Mouse (Mus musculus) thymus, adult 2 months (tissue): ENCODE measurements around the gene Nphp4.

ENCODE experiments used
- CTCF ChIP-seq: fragments of 200-500 bp; IDR thresholded peaks from 2 replicates; pipeline ENCODE4 v1.5.1; 2012; ENCODE audit warnings: mild to moderate bottlenecking, control low read depth, low read length, moderate library complexity, borderline replicate concordance; ENCODE audit not compliant: control insufficient read depth, poor library complexity, insufficient read depth; ENCODE audit errors: extremely low read depth
- POLR2A ChIP-seq: fragments of 200-500 bp; IDR thresholded peaks from 2 replicates; pipeline ENCODE4 v1.6.1; 2012; ENCODE audit warnings: mild to moderate bottlenecking, low read length, control low read depth, moderate library complexity; ENCODE audit not compliant: control insufficient read depth, poor library complexity, insufficient read depth; ENCODE audit errors: extremely low read depth

- TF ChIP-seq CTCF = no peak
- TF ChIP-seq POLR2A = no peak
Observed at GRCm38 (mm10) chr4:152586175-152586574, 109.7 kb downstream of the Nphp4 start.
